Mouse (Mus musculus) left cerebral cortex, adult 2 months (tissue): ENCODE results near the gene Daam1. TPM values are rescaled to one million over a fixed set of nuclear protein-coding genes. Genes with fewer than 3 reads are reported as not detected.

Experiments used
- DNase-seq, 2 experiments: peaks; one replicate each; pipeline ENCODE4 v3.0.0; 2021 to 2022; ENCODE audit warnings: low spot score in 2 of 2, mixed read lengths in 1 of 2; ENCODE audit errors: extremely low spot score in 1 of 2
- H3K27ac ChIP-seq: fragments of 200-600 bp; 2 replicates; pipeline ENCODE4 v1.8.1; 2022
- H3K4me3 ChIP-seq: fragments of 200-600 bp; 2 replicates; pipeline ENCODE4 v1.8.1; 2022
- CTCF ChIP-seq: fragments of 200-600 bp; IDR thresholded peaks from 2 replicates; pipeline ENCODE4 v1.8.1; 2022; ENCODE audit warnings: antibody characterized with exemption, mild to moderate bottlenecking, moderate library complexity
- intact Hi-C: fragments of 180-260 bp; cut with DNase I; formaldehyde crosslinking; loops from one replicate; pipeline ENCODE4 v1.15.1; 2025
- total RNA-seq, 2 experiments: library from RNA; stranded (reverse); gene quantifications; 2 replicates each; pipeline ENCODE4 v1.2.3; 2021

Daam1 gene
- total RNA-seq, 2 experiments from 2014 or later, result 48.0 to 55.0 TPM

DNA sequence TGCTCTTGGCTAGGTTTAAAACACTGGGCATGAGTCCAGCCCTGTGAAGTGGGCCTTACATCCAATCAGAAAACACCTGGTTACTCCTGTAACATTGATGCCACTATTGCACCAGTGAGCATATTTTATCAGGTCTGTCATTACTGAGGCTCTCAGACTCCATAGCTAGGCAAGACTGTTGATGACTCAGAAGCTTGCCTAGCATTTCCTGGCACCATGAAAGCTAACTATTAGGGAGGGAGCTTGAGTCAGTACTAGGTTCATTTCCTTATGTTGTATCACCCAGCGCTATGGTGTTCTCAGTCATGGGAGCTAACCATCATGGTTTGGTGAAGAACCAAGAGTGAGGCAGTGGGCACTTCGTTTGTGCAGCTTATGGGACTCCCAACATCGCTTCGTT, 72.3 kb downstream of the Daam1 start:
- H3K4me3 ChIP-seq, result no peak overlapping the region
- intact Hi-C loops, result no loop called here
- DNase-seq, result no peak
- TF ChIP-seq CTCF, result no peak
- H3K27ac ChIP-seq, result no peak overlapping the region

DNA sequence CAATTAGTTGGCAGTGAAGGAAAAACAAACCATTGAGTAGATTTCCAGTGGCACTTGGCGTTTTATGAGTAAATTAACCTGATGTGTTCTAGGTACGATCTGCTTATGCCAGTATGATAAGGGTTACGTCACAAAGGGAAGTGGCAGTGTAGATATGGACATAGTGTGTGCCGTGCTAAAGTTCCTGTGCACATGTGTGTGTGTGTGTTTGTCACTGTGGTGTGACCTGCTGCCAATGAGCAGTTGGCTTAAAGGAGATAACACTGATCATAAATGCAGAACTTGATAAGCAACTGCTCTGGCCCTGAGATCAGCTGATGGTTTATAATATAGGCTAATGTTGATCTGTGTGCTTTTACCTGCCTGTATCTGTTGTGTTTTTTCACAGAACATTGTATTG, 73.4 kb downstream of the Daam1 start:
- Histone ChIP-seq H3K4me3 (no peak overlapping the region), H3K27ac (no peak overlapping the region; the same call in 1 of the 2 replicates)
- intact Hi-C loops, result no loop called here
- no peak for TF ChIP-seq CTCF
- no peak for DNase-seq

DNA sequence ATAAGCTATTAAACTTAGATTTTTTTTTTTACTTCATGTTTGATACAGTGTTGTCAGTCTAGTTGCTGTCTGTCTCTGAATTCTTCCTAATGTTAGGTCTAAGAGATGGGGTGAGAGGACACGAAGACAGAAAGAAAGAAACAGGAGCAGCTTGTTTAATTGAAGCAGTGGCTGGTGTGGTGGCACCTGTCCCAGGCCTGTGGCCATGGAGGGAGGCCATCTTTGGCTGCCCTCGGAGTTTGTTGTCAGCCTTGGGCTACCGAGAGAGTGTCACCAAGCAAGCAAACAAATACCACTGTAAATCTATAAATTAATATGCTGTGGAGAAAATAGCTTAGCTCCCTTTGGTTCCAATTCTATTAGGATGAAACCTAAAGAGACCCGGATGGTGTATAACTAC, 74.0 kb downstream of the Daam1 start:
- intact Hi-C loops, result loop anchor here (5.0 kb wide), 1 partner anchor 73 kb away; the partner anchor contains the start of gene Daam1
- DNase-seq, result no peak
- TF ChIP-seq CTCF, result no peak
- peak overlapping the region; percentile 9 for H3K27ac ChIP-seq
- H3K4me3 ChIP-seq, result no peak overlapping the region

GRCm38 (mm10) chr12:71905640-71906320, 74.9 kb downstream of the Daam1 start:
- no peak for DNase-seq
- TF ChIP-seq CTCF, result no peak
- Histone ChIP-seq H3K4me3 (no peak overlapping the region), H3K27ac (peak overlapping the region; percentile 20)
- intact Hi-C loops, result loop anchor here (5.0 kb wide), 1 partner anchor 73 kb away; the partner anchor contains the start of gene Daam1

DNA sequence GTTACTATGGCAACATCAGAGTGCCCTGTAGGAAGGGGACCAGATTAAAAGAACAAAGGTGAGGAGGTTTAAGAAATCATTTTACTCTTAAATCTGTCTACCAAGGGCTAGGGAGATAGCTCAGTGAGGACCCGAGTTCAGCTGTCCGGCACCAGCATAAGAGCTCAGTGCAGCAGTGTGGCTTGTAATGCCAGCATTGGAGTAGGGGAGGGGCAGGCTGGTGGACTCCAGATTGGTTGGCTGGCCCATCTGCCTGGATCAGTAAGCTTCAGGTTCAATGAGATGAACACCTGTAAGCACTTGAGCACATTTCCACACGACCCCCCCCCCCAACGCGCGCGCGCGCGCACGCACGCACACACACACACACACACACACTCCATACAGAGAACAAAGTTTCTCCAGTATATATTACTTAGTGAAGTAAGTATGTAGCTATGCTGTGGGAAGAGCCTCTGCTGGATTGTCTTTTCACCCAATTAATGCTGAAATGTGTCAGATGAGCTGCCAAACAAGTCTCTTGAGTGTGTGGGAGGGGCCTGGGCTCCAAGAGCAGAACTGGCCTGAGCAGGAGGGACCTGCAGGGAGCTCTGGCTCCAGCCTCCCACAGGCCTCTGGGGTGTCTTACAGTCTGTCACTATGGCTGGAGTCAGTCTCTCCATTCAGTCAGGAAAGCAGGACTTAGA, 75.8 kb downstream of the Daam1 start:
- intact Hi-C loops, result loop anchor here (5.0 kb wide), 1 partner anchor 74 kb away; the partner anchor contains the start of gene Daam1
- no peak overlapping the region for H3K27ac ChIP-seq
- DNase-seq, result no peak
- no peak overlapping the region for H3K4me3 ChIP-seq
- no peak for TF ChIP-seq CTCF

GRCm38 (mm10) chr12:71908984-71909383, 78.1 kb downstream of the Daam1 start:
- intact Hi-C loops, result loop anchor here (5.0 kb wide), 1 partner anchor 77 kb away; the partner anchor contains the start of gene Daam1
- no peak overlapping the region for H3K4me3 ChIP-seq
- TF ChIP-seq CTCF, result no peak
- DNase-seq, result no peak
- no peak overlapping the region for H3K27ac ChIP-seq

GRCm38 (mm10) chr12:71910246-71910645, 79.4 kb downstream of the Daam1 start:
- Histone ChIP-seq H3K4me3 (no peak overlapping the region), H3K27ac (peak overlapping the region; percentile 16; the same call in 1 of the 2 replicates)
- no peak for DNase-seq
- intact Hi-C loops, result no loop called here
- no peak for TF ChIP-seq CTCF

DNA sequence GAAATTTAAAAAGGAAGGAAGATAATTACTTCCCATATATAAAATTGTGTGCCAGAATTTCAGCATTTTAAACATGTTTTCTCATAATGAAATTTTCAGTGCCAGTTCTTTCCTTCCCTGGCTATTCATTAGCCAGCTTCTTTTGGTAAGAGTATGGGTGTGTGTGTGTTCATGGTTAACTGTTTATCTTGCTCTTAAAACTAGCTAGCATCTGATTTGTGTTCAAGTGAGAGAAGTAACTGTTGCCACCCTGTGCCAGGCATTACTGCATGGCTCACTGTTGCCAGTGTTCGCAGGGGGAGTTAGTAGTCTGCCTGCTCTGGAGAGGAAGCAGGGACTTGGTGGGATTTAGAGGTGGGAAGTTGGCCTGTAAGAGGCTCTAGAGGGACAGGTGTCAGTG, 81.4 kb downstream of the Daam1 start:
- no peak for DNase-seq
- intact Hi-C loops, result no loop called here
- Histone ChIP-seq H3K4me3 (no peak overlapping the region), H3K27ac (peak overlapping the region; percentile 42)
- TF ChIP-seq CTCF, result no peak

GRCm38 (mm10) chr12:71919156-71919555, 88.3 kb downstream of the Daam1 start:
- Histone ChIP-seq H3K27ac (no peak overlapping the region), H3K4me3 (no peak overlapping the region)
- no peak for DNase-seq
- intact Hi-C loops, result no loop called here
- TF ChIP-seq CTCF, result no peak

DNA sequence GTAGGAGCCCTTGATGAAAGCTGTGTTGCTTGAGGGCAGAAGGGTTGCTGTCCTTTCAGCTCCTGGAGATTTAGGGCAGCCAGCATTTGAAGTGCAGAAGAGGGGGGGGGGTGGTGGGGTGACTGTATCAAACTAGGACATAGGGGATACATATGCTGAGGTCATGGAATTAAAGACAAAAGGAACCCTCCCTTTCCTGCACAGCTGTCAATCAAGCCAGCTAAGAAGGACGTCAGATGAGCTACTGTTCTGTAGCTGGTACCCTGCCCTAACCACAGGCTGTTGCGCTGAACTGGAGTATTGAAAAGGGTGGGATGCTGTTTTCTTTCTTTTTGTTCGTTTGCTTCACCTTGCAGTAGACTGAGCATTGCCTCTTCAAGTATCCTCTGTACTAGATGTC, 89.1 kb downstream of the Daam1 start:
- no peak overlapping the region for H3K4me3 ChIP-seq
- no peak for TF ChIP-seq CTCF
- H3K27ac ChIP-seq, result no peak overlapping the region
- intact Hi-C loops, result no loop called here
- no peak for DNase-seq

DNA sequence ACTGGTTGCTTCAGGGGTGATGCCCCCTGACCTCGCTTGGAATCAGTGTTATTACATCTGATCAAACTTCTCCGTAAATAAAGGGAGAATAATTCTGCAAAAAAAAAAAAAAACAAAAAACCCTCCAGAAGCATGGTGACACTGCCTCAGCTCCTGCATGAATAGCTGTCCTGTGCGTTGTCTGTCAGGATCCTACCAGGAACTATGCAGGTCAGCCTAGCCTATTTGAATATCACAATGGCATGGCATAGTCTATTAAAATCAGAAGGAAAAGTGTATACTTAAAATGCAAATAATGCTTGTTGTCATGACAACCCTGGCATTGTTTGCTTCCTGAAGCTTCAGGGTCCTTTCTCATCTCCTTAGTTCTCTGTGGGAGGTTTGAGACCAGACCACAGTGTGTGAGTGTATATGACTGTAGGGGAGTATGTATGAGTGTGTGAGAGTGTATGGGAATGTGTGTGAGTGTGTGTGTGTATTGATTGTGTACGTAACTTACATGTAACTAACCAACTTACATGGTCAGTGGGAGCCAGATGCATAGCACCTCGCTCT, 92.0 kb downstream of the Daam1 start:
- H3K4me3 ChIP-seq, result no peak overlapping the region
- intact Hi-C loops, result no loop called here
- no peak for DNase-seq
- TF ChIP-seq CTCF, result no peak
- no peak overlapping the region for H3K27ac ChIP-seq

DNA sequence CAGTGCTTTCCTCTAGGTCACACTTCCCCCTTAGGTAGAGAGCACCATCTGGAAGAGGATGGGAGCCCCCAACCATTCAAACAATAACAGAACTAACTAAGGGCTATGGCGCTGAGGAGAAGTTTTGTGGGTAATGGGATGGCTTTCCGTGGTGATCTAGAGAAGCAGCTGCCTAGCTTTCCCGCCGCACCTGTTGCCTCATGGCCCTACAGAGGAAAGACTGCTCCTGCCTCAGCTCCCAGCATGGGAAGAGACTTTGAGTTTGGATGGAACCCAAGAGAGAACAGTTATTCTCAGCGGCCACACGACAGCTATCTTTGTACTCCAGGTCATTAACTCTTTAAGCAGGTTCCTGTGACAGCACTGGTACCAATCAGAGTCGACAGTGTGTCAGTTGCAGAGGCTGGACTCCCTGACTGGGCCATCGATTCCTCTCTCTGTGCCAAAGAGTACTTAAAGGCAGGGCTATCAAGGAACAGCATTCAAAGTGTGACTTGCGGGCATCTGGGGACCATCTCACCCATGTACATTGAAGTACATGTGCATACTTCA, 94.2 kb downstream of the Daam1 start:
- no peak overlapping the region for H3K4me3 ChIP-seq
- intact Hi-C loops, result no loop called here
- H3K27ac ChIP-seq, result no peak overlapping the region
- no peak for TF ChIP-seq CTCF
- no peak for DNase-seq
